Mouse (Mus musculus) left cerebral cortex, adult 9 months (tissue): Measurements from ENCODE around the gene Tspan14.

Source experiments
- DNase-seq, 2 experiments: peaks; one replicate each; pipeline ENCODE4 v3.0.0; 2022; ENCODE audit warnings: low spot score in 2 of 2

The Tspan14 gene

GRCm38 (mm10) chr14:40918477-40918876 lies 48.1 kb downstream of the Tspan14 start:
- DNase-seq: no peak

GRCm38 (mm10) chr14:40917632-40918031 lies 49.0 kb downstream of the Tspan14 start:
- peak in 1 of 2 experiments; percentile 95 for DNase-seq

GRCm38 (mm10) chr14:40916667-40917066 lies 49.9 kb downstream of the Tspan14 start:
- no peak for DNase-seq

GRCm38 (mm10) chr14:40915838-40916237 lies 50.8 kb downstream of the Tspan14 start:
- DNase-seq: no peak

- no peak for DNase-seq
Observed at GRCm38 (mm10) chr14:40914701-40915100, 51.9 kb downstream of the Tspan14 start.

- DNase-seq: no peak
Observed at GRCm38 (mm10) chr14:40913709-40914108, 52.9 kb downstream of the Tspan14 start.

- DNase-seq: no peak
Observed at GRCm38 (mm10) chr14:40911529-40911928, 55.1 kb downstream of the Tspan14 start.

- no peak for DNase-seq
Observed at GRCm38 (mm10) chr14:40908763-40909162, 57.8 kb downstream of the Tspan14 start.

GRCm38 (mm10) chr14:40906770-40907169 lies 59.8 kb downstream of the Tspan14 start:
- no peak for DNase-seq

GRCm38 (mm10) chr14:40905813-40906212 lies 60.8 kb downstream of the Tspan14 start:
- no peak for DNase-seq

- no peak for DNase-seq
Observed at GRCm38 (mm10) chr14:40902307-40903055, 64.1 kb downstream of the Tspan14 start.

- DNase-seq: no peak
Observed at GRCm38 (mm10) chr14:40900267-40900666, 66.3 kb downstream of the Tspan14 start.

- no peak for DNase-seq
Observed at GRCm38 (mm10) chr14:40897916-40898315, 68.7 kb downstream of the Tspan14 start.

- DNase-seq: no peak
Observed at GRCm38 (mm10) chr14:40895681-40896080, 70.9 kb downstream of the Tspan14 start.

- DNase-seq: peak in 1 of 2 experiments; percentile 86
Observed at GRCm38 (mm10) chr14:40894576-40895247, 71.9 kb downstream of the Tspan14 start.

GRCm38 (mm10) chr14:40893884-40894283 lies 72.7 kb downstream of the Tspan14 start:
- DNase-seq: no peak

- DNase-seq: no peak
Observed at GRCm38 (mm10) chr14:40893196-40893595, 73.4 kb downstream of the Tspan14 start, which contains the start of gene Sh2d4b. Gene Sh2d4b (minus strand): TSS chr14:40893266.

GRCm38 (mm10) chr14:40892326-40892825 lies 74.2 kb downstream of the Tspan14 start:
- no peak for DNase-seq

GRCm38 (mm10) chr14:40891506-40891905 lies 75.1 kb downstream of the Tspan14 start:
- DNase-seq: no peak

- DNase-seq: no peak
Observed at GRCm38 (mm10) chr14:40889704-40890103, 76.9 kb downstream of the Tspan14 start.

GRCm38 (mm10) chr14:40889181-40889580 lies 77.4 kb downstream of the Tspan14 start:
- DNase-seq: no peak

GRCm38 (mm10) chr14:40886428-40887202 lies 80.0 kb downstream of the Tspan14 start:
- no peak for DNase-seq
